In genomic region chr3:67583846-67584186, GRCm38 (mm10) we compare ENCODE assay signal across 7 mouse cellular contexts. TPM values are rescaled to one million over a fixed set of nuclear protein-coding genes. Genes with fewer than 3 reads are reported as not detected.
A peak's percentile ranks its signal among the peaks of the same experiment; 100 is the strongest.
DNase-seq lines count a peak whose midpoint lies in the region; ATAC-seq and TF ChIP-seq lines count a peak whose summit lies in the region.

No protein-coding gene starts in this region.

- H3K27ac ChIP-seq in embryonic facial prominence, embryonic 12.5 days: no peak overlapping the region
- H3K27ac ChIP-seq in intestine, postnatal 0 days (ENCODE audit: low read depth, low read length): no peak overlapping the region
- H3K27ac ChIP-seq in liver, embryonic 16.5 days (ENCODE audit: low read length): no peak overlapping the region

- H3K9ac ChIP-seq in embryonic facial prominence, embryonic 12.5 days: no peak overlapping the region
- no peak overlapping the region for H3K9ac ChIP-seq in intestine, postnatal 0 days (ENCODE audit: low read depth, low read length)
- peak overlapping the region; percentile 76; the same call in 1 of the 2 replicates for H3K9ac ChIP-seq in liver, embryonic 16.5 days (ENCODE audit: low read depth, low read length)

- peaks cover 36% of the 10 kb centered on the region for H3K36me3 ChIP-seq in E14TG2a.4 (ENCODE audit: insufficient read depth, low read length)
- H3K36me3 ChIP-seq in embryonic facial prominence, embryonic 12.5 days: peaks cover 7% of the 10 kb centered on the region
- H3K36me3 ChIP-seq in intestine, postnatal 0 days (ENCODE audit: control insufficient read depth, insufficient read depth): peaks cover 21% of the 10 kb centered on the region
- no peaks in the 10 kb centered on the region for H3K36me3 ChIP-seq in liver, embryonic 16.5 days (ENCODE audit: control insufficient read depth, insufficient read depth)

- no peak for TF ChIP-seq CTCF in E14TG2a.4 (conservative IDR thresholded peaks at IDR 0.05; ENCODE audit: low read length)
- TF ChIP-seq CTCF in intestine, postnatal 0 days (IDR thresholded peaks at IDR 0.05; ENCODE audit: low read depth): no peak

- no peak for ATAC-seq in embryonic facial prominence, embryonic 12.5 days (ENCODE audit: insufficient number of reproducible peaks, insufficient read depth, low FRiP score, low TSS enrichment)
- ATAC-seq in intestine, postnatal 0 days: no peak
- no peak for ATAC-seq in liver, embryonic 16.5 days (ENCODE audit: low read depth)

- H3K4me1 ChIP-seq in E14TG2a.4 (replicated peaks; ENCODE audit: low read depth, low read length): peaks cover 19% of the 10 kb centered on the region
- no peaks in the 10 kb centered on the region for H3K4me1 ChIP-seq in embryonic facial prominence, embryonic 12.5 days
- 0 out of 2 replicates have a peak, but pooled peaks cover 2% of the 10 kb centered on the region for H3K4me1 ChIP-seq in intestine, postnatal 0 days (replicated peaks; ENCODE audit: control insufficient read depth, insufficient read depth, low read length)
- peaks cover 5% of the 10 kb centered on the region for H3K4me1 ChIP-seq in liver, embryonic 16.5 days (ENCODE audit: control insufficient read depth, low read depth, low read length)

- H3K27me3 ChIP-seq in E14TG2a.4 (ENCODE audit: insufficient read depth, low read length): peaks cover 44% of the 10 kb centered on the region
- no peaks in the 10 kb centered on the region for H3K27me3 ChIP-seq in embryonic facial prominence, embryonic 12.5 days
- 0 out of 2 replicates have a peak, but pooled peaks cover 4% of the 10 kb centered on the region for H3K27me3 ChIP-seq in intestine, postnatal 0 days (replicated peaks; ENCODE audit: control insufficient read depth, insufficient read depth, low read length)
- no peaks in the 10 kb centered on the region for H3K27me3 ChIP-seq in liver, embryonic 16.5 days (ENCODE audit: control insufficient read depth, insufficient read depth, low read depth, low read length)

- peak overlapping the region; percentile 89 for H3K4me3 ChIP-seq in E14TG2a.4 (replicated peaks; ENCODE audit: low read length)
- 0 out of 2 replicates have a peak overlapping the region, but pooled peaks have one; percentile 87 for H3K4me3 ChIP-seq in embryonic facial prominence, embryonic 12.5 days
- H3K4me3 ChIP-seq in intestine, postnatal 0 days (ENCODE audit: low read depth, low read length): peak overlapping the region; percentile 88
- peak overlapping the region; percentile 80 for H3K4me3 ChIP-seq in liver, embryonic 16.5 days (ENCODE audit: low read depth, low read length)

- no peak for DNase-seq in retina, postnatal 1 day
- DNase-seq in embryo, embryonic 9.5 days (ENCODE audit: extremely low spot score): no peak
- no peak for DNase-seq in T-cell, adult 2 months (ENCODE audit: low spot score)

- H3K4me2 ChIP-seq in embryonic facial prominence, embryonic 12.5 days (replicated peaks): peak overlapping the region; percentile 91
- peak overlapping the region; percentile 97 for H3K4me2 ChIP-seq in intestine, postnatal 0 days (replicated peaks; ENCODE audit: low read depth)
- peak overlapping the region; percentile 89 for H3K4me2 ChIP-seq in liver, embryonic 16.5 days (ENCODE audit: low read depth, low read length)

- WGBS in embryonic facial prominence, embryonic 12.5 days: 74% methylated on average over 6 of the region's 6 CpGs
- WGBS in intestine, postnatal 0 days: 74% methylated on average over 6 of the region's 6 CpGs
- whole genome bisulfite sequencing in liver, embryonic 16.5 days (ENCODE audit: insufficient replicate concordance): 67% methylated on average over 6 of the region's 6 CpGs

- peaks cover 10% of the 10 kb centered on the region for H3K9me3 ChIP-seq in E14TG2a.4 (ENCODE audit: low read length)
- H3K9me3 ChIP-seq in embryonic facial prominence, embryonic 12.5 days: no peaks in the 10 kb centered on the region
- H3K9me3 ChIP-seq in intestine, postnatal 0 days (ENCODE audit: control insufficient read depth): no peaks in the 10 kb centered on the region
- H3K9me3 ChIP-seq in liver, embryonic 16.5 days (replicated peaks; ENCODE audit: control insufficient read depth, low read length): no peaks in the 10 kb centered on the region

RNA-seq across cellular contexts. Expression of gene Mfsd1, which starts 1.3 kb away (rescaled TPM):
- 61.6 and 66.0 TPM in 2 replicates for polyA plus RNA-seq in embryonic facial prominence, embryonic 12.5 days (2016; fragmentation: Nextera tagmentation; extraction: Ambion mirVana)
- 61.6 and 69.9 TPM in 2 replicates for polyA plus RNA-seq in intestine, postnatal 0 days (2015; fragmentation: Nextera tagmentation; extraction: Ambion mirVana)
- 24.6 and 25.2 TPM in 2 replicates for polyA plus RNA-seq in liver, embryonic 16.5 days (2015; fragmentation: Nextera tagmentation; extraction: Ambion mirVana)
